Mouse (Mus musculus) ES-E14 (cell line): ENCODE measurements around the gene Sbsn. TPM values are rescaled to one million over a fixed set of nuclear protein-coding genes. Genes with fewer than 3 reads are reported as not detected.

Experiments
- DNase-seq: peaks from one replicate; pipeline ENCODE4 v3.0.0-alpha.2; 2013; ENCODE audit warnings: low read depth, low spot score
- H3K27ac ChIP-seq: 2 replicates; pipeline ENCODE4 v1.5.1; 2012; ENCODE audit warnings: low read depth, mild to moderate bottlenecking, low read length, moderate library complexity, mixed read lengths; ENCODE audit not compliant: poor library complexity, insufficient read depth, severe bottlenecking
- H3K36me3 ChIP-seq: 2 replicates; pipeline ENCODE4 v1.6.1; 2012; ENCODE audit warnings: mild to moderate bottlenecking, low read length, moderate library complexity, mixed read lengths; ENCODE audit not compliant: control insufficient read depth, poor library complexity, insufficient read depth, severe bottlenecking
- H3K4me1 ChIP-seq, 2 experiments: fragments of 150-350 bp in 1 of 2; sonication (generic) in 1 of 2; 2 replicates each; pipeline ENCODE4 v1.6.1; 2012; ENCODE audit warnings: low read length in 2 of 2, mild to moderate bottlenecking in 1 of 2, mixed read lengths in 1 of 2; ENCODE audit not compliant: control insufficient read depth in 2 of 2, insufficient read depth in 2 of 2, poor library complexity in 1 of 2
- H3K4me3 ChIP-seq, 2 experiments: fragments of 150-350 bp in 1 of 2; sonication (generic) in 1 of 2; 2 replicates each; pipeline ENCODE4 v1.5.1; 2012; ENCODE audit warnings: low read length in 2 of 2, low read depth in 1 of 2, mild to moderate bottlenecking in 1 of 2, mixed read lengths in 1 of 2; ENCODE audit not compliant: insufficient read depth in 1 of 2, poor library complexity in 1 of 2, severe bottlenecking in 1 of 2
- H3K9ac ChIP-seq: 2 replicates; pipeline ENCODE4 v1.6.1; 2012; ENCODE audit warnings: low read depth, mild to moderate bottlenecking, low read length, mixed read lengths; ENCODE audit not compliant: poor library complexity, insufficient read depth, severe bottlenecking
- H3K9me3 ChIP-seq: fragments of 150-350 bp; sonication (generic); 2 replicates; pipeline ENCODE4 v1.6.1; 2012; ENCODE audit warnings: low read depth, mild to moderate bottlenecking, low read length; ENCODE audit not compliant: control insufficient read depth, insufficient read depth
- CHD2 ChIP-seq: IDR thresholded peaks from 2 replicates; pipeline ENCODE4 v1.6.1; 2014; ENCODE audit warnings: mild to moderate bottlenecking, low read depth, low read length, inconsistent platforms
- HCFC1 ChIP-seq: IDR thresholded peaks from 2 replicates; pipeline ENCODE4 v1.6.1; 2012; ENCODE audit warnings: low read length, inconsistent platforms, borderline replicate concordance; ENCODE audit not compliant: insufficient read depth
- MAFK ChIP-seq: IDR thresholded peaks from 2 replicates; pipeline ENCODE4 v1.6.1; 2014; ENCODE audit warnings: mild to moderate bottlenecking, low read depth, low read length, inconsistent platforms; ENCODE audit not compliant: insufficient read depth
- ZC3H11A ChIP-seq: IDR thresholded peaks from 2 replicates; pipeline ENCODE4 v1.6.1; 2012; ENCODE audit warnings: low read depth, mild to moderate bottlenecking, inconsistent platforms, low read length, borderline replicate concordance
- ZNF384 ChIP-seq: IDR thresholded peaks from 2 replicates; pipeline ENCODE4 v1.6.1; 2012; ENCODE audit warnings: low read depth, low read length, inconsistent platforms
- in situ Hi-C, 2 experiments: fragments of 600-800 bp; cut with MboI; formaldehyde crosslinking; loops; one replicate each; pipeline ENCODE4 v1.15.1; 2025; ENCODE audit warnings: low sequenced_read_pairs in 2 of 2, inconsistent platforms in 1 of 2; ENCODE audit not compliant: unreplicated experiment in 2 of 2
- total RNA-seq: library from RNA; depleted of rRNA; stranded (reverse); fragments of 300-350 nt; gene quantifications from 2 replicates; pipeline ENCODE4 v1.2.3, GENCODE M21; 2012

The Sbsn gene
- total RNA-seq, 1 experiment, result 20.8 TPM

- in situ Hi-C loops, result no loop called here
- Histone ChIP-seq H3K4me3 (no peak overlapping the region), H3K9me3 (no peaks in the 10 kb centered on the region), H3K9ac (no peak overlapping the region), H3K4me1 (peaks cover 2 to 12% of the 10 kb centered on the region in 2 experiments; a peak in 2 of 4 replicates), H3K36me3 (no peaks in the 10 kb centered on the region), H3K27ac (no peak overlapping the region)
- no peak for DNase-seq
- TF ChIP-seq CHD2, result no peak
- no peak for TF ChIP-seq ZC3H11A
- TF ChIP-seq MAFK, result no peak
- TF ChIP-seq ZNF384, result no peak
- TF ChIP-seq HCFC1, result no peak
Measured at GRCm38 (mm10) chr7:30749824-30750606, 1.3 kb upstream of the Sbsn start.

- H3K9ac ChIP-seq, result no peak overlapping the region
- no peaks in the 10 kb centered on the region for H3K9me3 ChIP-seq
- DNase-seq, result no peak
- H3K27ac ChIP-seq, result no peak overlapping the region
- in situ Hi-C loops, result no loop called here
- no peaks in the 10 kb centered on the region for H3K36me3 ChIP-seq
- TF ChIP-seq CHD2 (no peak), MAFK (no peak), ZNF384 (no peak), ZC3H11A (no peak), HCFC1 (no peak)
- no peak overlapping the region for H3K4me3 ChIP-seq
- H3K4me1 ChIP-seq, result peaks cover 0 to 6% of the 10 kb centered on the region in 2 experiments; a peak in 1 of 4 replicates
Measured at GRCm38 (mm10) chr7:30757001-30757400, 5.7 kb downstream of the Sbsn start.

GRCm38 (mm10) chr7:30758853-30759252, 7.6 kb downstream of the Sbsn start:
- in situ Hi-C loops, result no loop called here
- DNase-seq, result no peak
- Histone ChIP-seq H3K27ac (no peak overlapping the region), H3K9me3 (no peaks in the 10 kb centered on the region), H3K4me3 (no peak overlapping the region), H3K9ac (no peak overlapping the region), H3K4me1 (peaks cover 0 to 7% of the 10 kb centered on the region in 2 experiments; a peak in 1 of 4 replicates), H3K36me3 (no peaks in the 10 kb centered on the region)
- TF ChIP-seq ZNF384 (no peak), CHD2 (no peak), HCFC1 (no peak), MAFK (no peak), ZC3H11A (no peak)

GRCm38 (mm10) chr7:30761769-30762352, 10.6 kb downstream of the Sbsn start:
- H3K9ac ChIP-seq, result no peak overlapping the region
- H3K36me3 ChIP-seq, result no peaks in the 10 kb centered on the region
- no peak for DNase-seq
- no peak overlapping the region for H3K4me3 ChIP-seq
- peaks cover 0 to 11% of the 10 kb centered on the region in 2 experiments; a peak in 1 of 4 replicates for H3K4me1 ChIP-seq
- in situ Hi-C loops, result no loop called here
- H3K9me3 ChIP-seq, result no peaks in the 10 kb centered on the region
- no peak overlapping the region for H3K27ac ChIP-seq
- no peak for TF ChIP-seq ZC3H11A
- no peak for TF ChIP-seq ZNF384
- TF ChIP-seq MAFK, result no peak
